Mouse (Mus musculus) frontal cortex, postnatal 14 days (tissue): ENCODE results near the gene Chd2.

Experiments
- DNase-seq, 2 experiments: peaks; one replicate each; pipeline ENCODE4 v3.0.0; 2022; ENCODE audit warnings: low spot score in 2 of 2

The Chd2 gene

GRCm38 (mm10) chr7:73564131-73564530 is 22.5 kb upstream of the Chd2 start:
- DNase-seq = no peak

- no peak for DNase-seq
These were observed 19.9 kb upstream of the Chd2 start for GRCm38 (mm10) chr7:73561492-73562055.

GRCm38 (mm10) chr7:73560811-73561210 is 19.2 kb upstream of the Chd2 start:
- DNase-seq = no peak

- DNase-seq = no peak
These were observed 18.2 kb upstream of the Chd2 start for GRCm38 (mm10) chr7:73559853-73560190.

- no peak for DNase-seq
These were observed 17.7 kb upstream of the Chd2 start for GRCm38 (mm10) chr7:73559170-73559852.

- DNase-seq = peak; percentile 99 to 100
These were observed 16.9 kb upstream of the Chd2 start for GRCm38 (mm10) chr7:73558293-73559169.

GRCm38 (mm10) chr7:73557671-73558265 is 16.1 kb upstream of the Chd2 start:
- peak in 1 of 2 experiments; percentile 27 for DNase-seq

GRCm38 (mm10) chr7:73556688-73557667 is 15.3 kb upstream of the Chd2 start:
- no peak for DNase-seq

GRCm38 (mm10) chr7:73555918-73556580 is 14.4 kb upstream of the Chd2 start:
- no peak for DNase-seq

GRCm38 (mm10) chr7:73554849-73555248 is 13.2 kb upstream of the Chd2 start:
- no peak for DNase-seq

- DNase-seq = no peak
These were observed 11.5 kb upstream of the Chd2 start for GRCm38 (mm10) chr7:73553160-73553559.

- no peak for DNase-seq
These were observed 10.6 kb upstream of the Chd2 start for GRCm38 (mm10) chr7:73552054-73552750.

GRCm38 (mm10) chr7:73551370-73551769 is 9.7 kb upstream of the Chd2 start:
- no peak for DNase-seq

GRCm38 (mm10) chr7:73548051-73548450 is 6.4 kb upstream of the Chd2 start:
- DNase-seq = no peak

- DNase-seq = no peak
These were observed 5.2 kb upstream of the Chd2 start for GRCm38 (mm10) chr7:73546561-73547510.

GRCm38 (mm10) chr7:73545004-73545403 is 3.4 kb upstream of the Chd2 start:
- DNase-seq = peak in 1 of 2 experiments; percentile 2

- DNase-seq = no peak
These were observed 662 bp upstream of the Chd2 start for GRCm38 (mm10) chr7:73542131-73542853.

GRCm38 (mm10) chr7:73541079-73541390 is 595 bp downstream of the Chd2 start:
- DNase-seq = no peak
